Mouse (Mus musculus): Measurements from ENCODE around the gene Cdk6. TPM values are rescaled to one million over a fixed set of nuclear protein-coding genes. Genes with fewer than 3 reads are reported as not detected.

Gene Cdk6
- polyA plus RNA-seq, 1 experiment = 29.0 TPM

GRCm38 (mm10) chr5:3546226-3546625 is 204.9 kb downstream of the Cdk6 start:
- Histone ChIP-seq H3K4me3 (ENCODE audit: low read depth, low read length) (no peak overlapping the region), H3K27me3 (ENCODE audit: control insufficient read depth, insufficient read depth, low read length, poor library complexity, severe bottlenecking) (no peaks in the 10 kb centered on the region), H3K4me1 (ENCODE audit: control insufficient read depth, insufficient read depth, low read length) (peaks cover 1% of the 10 kb centered on the region), H3K36me3 (ENCODE audit: control insufficient read depth, insufficient read depth, low read length, poor library complexity, severe bottlenecking) (peaks cover 6% of the 10 kb centered on the region), H3K9me3 (replicated peaks; ENCODE audit: control insufficient read depth, insufficient read depth, low read length, poor library complexity, severe bottlenecking) (no peaks in the 10 kb centered on the region), H3K27ac (ENCODE audit: insufficient read depth, low read length) (no peak overlapping the region), H3K9ac (ENCODE audit: low read depth, poor library complexity, severe bottlenecking) (no peak overlapping the region)
- TF ChIP-seq POLR2A (IDR thresholded peaks at IDR 0.05; ENCODE audit: insufficient read depth, low read length) (no peak), CTCF (IDR thresholded peaks at IDR 0.05; ENCODE audit: low read depth, low read length) (no peak), EP300 (IDR thresholded peaks at IDR 0.05; ENCODE audit: insufficient read depth, low read depth, low read length) (no peak)

GRCm38 (mm10) chr5:3551481-3551880 is 210.2 kb downstream of the Cdk6 start:
- Histone ChIP-seq H3K27ac (ENCODE audit: insufficient read depth, low read length) (no peak overlapping the region), H3K27me3 (ENCODE audit: control insufficient read depth, insufficient read depth, low read length, poor library complexity, severe bottlenecking) (no peaks in the 10 kb centered on the region), H3K4me1 (ENCODE audit: control insufficient read depth, insufficient read depth, low read length) (no peaks in the 10 kb centered on the region), H3K9me3 (replicated peaks; ENCODE audit: control insufficient read depth, insufficient read depth, low read length, poor library complexity, severe bottlenecking) (no peaks in the 10 kb centered on the region), H3K36me3 (ENCODE audit: control insufficient read depth, insufficient read depth, low read length, poor library complexity, severe bottlenecking) (peaks cover 9% of the 10 kb centered on the region), H3K4me3 (ENCODE audit: low read depth, low read length) (no peak overlapping the region), H3K9ac (ENCODE audit: low read depth, poor library complexity, severe bottlenecking) (no peak overlapping the region)
- TF ChIP-seq POLR2A (IDR thresholded peaks at IDR 0.05; ENCODE audit: insufficient read depth, low read length) (no peak), EP300 (IDR thresholded peaks at IDR 0.05; ENCODE audit: insufficient read depth, low read depth, low read length) (no peak), CTCF (IDR thresholded peaks at IDR 0.05; ENCODE audit: low read depth, low read length) (no peak)

GRCm38 (mm10) chr5:3554198-3554597 is 212.9 kb downstream of the Cdk6 start:
- TF ChIP-seq CTCF (IDR thresholded peaks at IDR 0.05; ENCODE audit: low read depth, low read length) = no peak
- TF ChIP-seq POLR2A (IDR thresholded peaks at IDR 0.05; ENCODE audit: insufficient read depth, low read length) = no peak
- TF ChIP-seq EP300 (IDR thresholded peaks at IDR 0.05; ENCODE audit: insufficient read depth, low read depth, low read length) = no peak
- no peak overlapping the region for H3K9ac ChIP-seq (ENCODE audit: low read depth, poor library complexity, severe bottlenecking)
- H3K4me1 ChIP-seq (ENCODE audit: control insufficient read depth, insufficient read depth, low read length) = no peaks in the 10 kb centered on the region
- no peak overlapping the region for H3K4me3 ChIP-seq (ENCODE audit: low read depth, low read length)
- H3K36me3 ChIP-seq (ENCODE audit: control insufficient read depth, insufficient read depth, low read length, poor library complexity, severe bottlenecking) = peaks cover 22% of the 10 kb centered on the region
- no peaks in the 10 kb centered on the region for H3K9me3 ChIP-seq (replicated peaks; ENCODE audit: control insufficient read depth, insufficient read depth, low read length, poor library complexity, severe bottlenecking)
- no peaks in the 10 kb centered on the region for H3K27me3 ChIP-seq (ENCODE audit: control insufficient read depth, insufficient read depth, low read length, poor library complexity, severe bottlenecking)
- no peak overlapping the region for H3K27ac ChIP-seq (ENCODE audit: insufficient read depth, low read length)

- peaks cover 50% of the 10 kb centered on the region for H3K36me3 ChIP-seq (ENCODE audit: control insufficient read depth, insufficient read depth, low read length, poor library complexity, severe bottlenecking)
- H3K27me3 ChIP-seq (ENCODE audit: control insufficient read depth, insufficient read depth, low read length, poor library complexity, severe bottlenecking) = no peaks in the 10 kb centered on the region
Measured at GRCm38 (mm10) chr5:3571266-3571665, 230.0 kb downstream of the Cdk6 start, which contains the start of gene 1700109H08Rik. TSS of gene 1700109H08Rik (plus strand) at chr5:3571566.

GRCm38 (mm10) chr5:3574825-3575224 is 233.5 kb downstream of the Cdk6 start:
- Histone ChIP-seq H3K9ac (ENCODE audit: low read depth, poor library complexity, severe bottlenecking) (no peak overlapping the region), H3K27ac (ENCODE audit: insufficient read depth, low read length) (no peak overlapping the region), H3K4me3 (ENCODE audit: low read depth, low read length) (no peak overlapping the region), H3K9me3 (replicated peaks; ENCODE audit: control insufficient read depth, insufficient read depth, low read length, poor library complexity, severe bottlenecking) (peaks cover 11% of the 10 kb centered on the region), H3K27me3 (ENCODE audit: control insufficient read depth, insufficient read depth, low read length, poor library complexity, severe bottlenecking) (no peaks in the 10 kb centered on the region), H3K4me1 (ENCODE audit: control insufficient read depth, insufficient read depth, low read length) (no peaks in the 10 kb centered on the region), H3K36me3 (ENCODE audit: control insufficient read depth, insufficient read depth, low read length, poor library complexity, severe bottlenecking) (peaks cover 49% of the 10 kb centered on the region)
- TF ChIP-seq CTCF (IDR thresholded peaks at IDR 0.05; ENCODE audit: low read depth, low read length) (no peak), POLR2A (IDR thresholded peaks at IDR 0.05; ENCODE audit: insufficient read depth, low read length) (no peak), EP300 (IDR thresholded peaks at IDR 0.05; ENCODE audit: insufficient read depth, low read depth, low read length) (no peak)

More at GRCm38 (mm10) chr5:3571266-3571665, 230.0 kb downstream of the Cdk6 start, which contains the start of gene 1700109H08Rik:
- Histone ChIP-seq H3K4me1 (ENCODE audit: control insufficient read depth, insufficient read depth, low read length) (no peaks in the 10 kb centered on the region), H3K27ac (ENCODE audit: insufficient read depth, low read length) (no peak within 1 kb of the TSS), H3K4me3 (ENCODE audit: low read depth, low read length) (no peak within 1 kb of the TSS), H3K9me3 (replicated peaks; ENCODE audit: control insufficient read depth, insufficient read depth, low read length, poor library complexity, severe bottlenecking) (peaks cover 11% of the 10 kb centered on the region), H3K9ac (ENCODE audit: low read depth, poor library complexity, severe bottlenecking) (no peak within 1 kb of the TSS)
- TF ChIP-seq CTCF (IDR thresholded peaks at IDR 0.05; ENCODE audit: low read depth, low read length) = no peak

- TF ChIP-seq EP300 (IDR thresholded peaks at IDR 0.05; ENCODE audit: insufficient read depth, low read depth, low read length) = no peak
- TF ChIP-seq CTCF (IDR thresholded peaks at IDR 0.05; ENCODE audit: low read depth, low read length) = no peak
- TF ChIP-seq POLR2A (IDR thresholded peaks at IDR 0.05; ENCODE audit: insufficient read depth, low read length) = no peak
- H3K4me3 ChIP-seq (ENCODE audit: low read depth, low read length) = no peak overlapping the region
- H3K36me3 ChIP-seq (ENCODE audit: control insufficient read depth, insufficient read depth, low read length, poor library complexity, severe bottlenecking) = peaks cover 34% of the 10 kb centered on the region
- H3K4me1 ChIP-seq (ENCODE audit: control insufficient read depth, insufficient read depth, low read length) = no peaks in the 10 kb centered on the region
- no peak overlapping the region for H3K9ac ChIP-seq (ENCODE audit: low read depth, poor library complexity, severe bottlenecking)
- H3K27me3 ChIP-seq (ENCODE audit: control insufficient read depth, insufficient read depth, low read length, poor library complexity, severe bottlenecking) = no peaks in the 10 kb centered on the region
- peaks cover 11% of the 10 kb centered on the region for H3K9me3 ChIP-seq (replicated peaks; ENCODE audit: control insufficient read depth, insufficient read depth, low read length, poor library complexity, severe bottlenecking)
- H3K27ac ChIP-seq (ENCODE audit: insufficient read depth, low read length) = peak overlapping the region; percentile 72
Measured at GRCm38 (mm10) chr5:3577939-3578338, 236.7 kb downstream of the Cdk6 start.
